Mouse (Mus musculus) layer of hippocampus, postnatal 10 days (tissue): Measurements from ENCODE around the gene Krtap5-2. TPM values are rescaled to one million over a fixed set of nuclear protein-coding genes. Genes with fewer than 3 reads are reported as not detected.
"Not testable (repeated sequence)": the region's sequence is repeated elsewhere in the genome, so short reads cannot be mapped to it uniquely, and the experiment has no call there.

Experiments
- DNase-seq, 2 experiments: peaks; one replicate each; pipeline ENCODE4 v3.0.0; 2021; ENCODE audit warnings: low spot score in 2 of 2
- long read RNA-seq: library from polyadenylated mRNA; stranded (forward); transcript quantifications from one replicate; pipeline ENCODE4 v2.0.0, GENCODE M21; 2023
- total RNA-seq, 2 experiments: library from RNA; stranded (reverse); gene quantifications; 2 replicates each; pipeline ENCODE4 v1.2.3; 2021

Krtap5-2 gene
- total RNA-seq: not detected
- long read RNA-seq: 0 reads

GRCm38 (mm10) chr7:142175905-142176304, at the start of gene Krtap5-2:
Krtap5-2 (minus strand) TSS chr7:142176005.
- DNase-seq: not testable (repeated sequence)

GRCm38 (mm10) chr7:142224518-142224917, 48.7 kb upstream of the Krtap5-2 start:
- no peak for DNase-seq

- not testable (repeated sequence) for DNase-seq
These were observed 36.3 kb upstream of the Krtap5-2 start for GRCm38 (mm10) chr7:142212136-142212535.

GRCm38 (mm10) chr7:142211559-142211958, 35.8 kb upstream of the Krtap5-2 start, which contains the start of gene Gm7579:
Gm7579 (plus strand) TSS chr7:142211859.
- no peak for DNase-seq

GRCm38 (mm10) chr7:142206891-142207290, 31.1 kb upstream of the Krtap5-2 start:
- not testable (repeated sequence) for DNase-seq

- no peak for DNase-seq
These were observed 29.7 kb upstream of the Krtap5-2 start for GRCm38 (mm10) chr7:142205488-142205887.

- DNase-seq: no peak
These were observed 25.3 kb upstream of the Krtap5-2 start, which contains the start of gene Krtap5-3 for GRCm38 (mm10) chr7:142201064-142201463. Krtap5-3 (plus strand) TSS chr7:142201364.

GRCm38 (mm10) chr7:142198748-142199147, 22.9 kb upstream of the Krtap5-2 start:
- DNase-seq: no peak

- DNase-seq: no peak
These were observed 14.5 kb upstream of the Krtap5-2 start, which contains the start of gene Gm10153 for GRCm38 (mm10) chr7:142190289-142190688. Gm10153 (minus strand) TSS chr7:142190389.

- DNase-seq: no peak
These were observed 12.4 kb upstream of the Krtap5-2 start for GRCm38 (mm10) chr7:142188156-142188555.

- DNase-seq: no peak
These were observed 5.2 kb upstream of the Krtap5-2 start for GRCm38 (mm10) chr7:142181021-142181420.

GRCm38 (mm10) chr7:142178685-142179084, 2.9 kb upstream of the Krtap5-2 start:
- DNase-seq: no peak

GRCm38 (mm10) chr7:142169836-142170235, 6.0 kb downstream of the Krtap5-2 start:
- no peak for DNase-seq

GRCm38 (mm10) chr7:142165639-142166038, 10.2 kb downstream of the Krtap5-2 start, which contains the start of gene Gm4553:
Gm4553 (minus strand) TSS chr7:142165739.
- not testable (repeated sequence) for DNase-seq

GRCm38 (mm10) chr7:142159366-142159765, 16.4 kb downstream of the Krtap5-2 start:
- DNase-seq: no peak

GRCm38 (mm10) chr7:142157013-142157412, 18.8 kb downstream of the Krtap5-2 start, which contains the start of gene Gm29735:
Gm29735 (minus strand) TSS chr7:142157113.
- not testable (repeated sequence) for DNase-seq

- DNase-seq: no peak
These were observed 20.5 kb downstream of the Krtap5-2 start for GRCm38 (mm10) chr7:142155308-142155707.

- DNase-seq: no peak
These were observed 23.6 kb downstream of the Krtap5-2 start for GRCm38 (mm10) chr7:142152191-142152590.

GRCm38 (mm10) chr7:142148633-142149032, 27.2 kb downstream of the Krtap5-2 start:
- no peak for DNase-seq

GRCm38 (mm10) chr7:142146033-142146432, 29.8 kb downstream of the Krtap5-2 start:
- peak; percentile 27 to 49 for DNase-seq

- no peak for DNase-seq
These were observed 30.3 kb downstream of the Krtap5-2 start for GRCm38 (mm10) chr7:142145413-142145940.

GRCm38 (mm10) chr7:142144507-142144906, 31.3 kb downstream of the Krtap5-2 start, which contains the start of gene Gm45337:
Gm45337 (minus strand) TSS chr7:142144607.
- no peak for DNase-seq

- not testable (repeated sequence) for DNase-seq
These were observed 32.2 kb downstream of the Krtap5-2 start for GRCm38 (mm10) chr7:142143506-142144010.
